Mouse (Mus musculus) forebrain, postnatal 0 days (tissue): Measurements from ENCODE around the gene Ccl21b. TPM values are rescaled to one million over a fixed set of nuclear protein-coding genes. Genes with fewer than 3 reads are reported as not detected.
"Not testable (repeated sequence)": the region's sequence is repeated elsewhere in the genome, so short reads cannot be mapped to it uniquely, and the experiment has no call there.

Source experiments
- ATAC-seq: fragments of 200-750 bp; cut with Nextera tagmentation; 2 replicates; pipeline ENCODE4 v1.8.0; 2017; ENCODE audit warnings: mild to moderate bottlenecking, moderate library complexity
- DNase-seq: peaks from one replicate; pipeline ENCODE4 v3.0.0-alpha.2; 2015
- H3K27ac ChIP-seq: fragments of 300-500 bp; sonication (generic); 2 replicates; pipeline ENCODE4 v1.5.1; 2014; ENCODE audit warnings: low read depth, mild to moderate bottlenecking, antibody characterized with exemption, low read length, moderate library complexity, mixed read lengths
- H3K27me3 ChIP-seq: fragments of 300-500 bp; sonication (generic); 2 replicates; pipeline ENCODE4 v1.6.1; 2014; ENCODE audit warnings: mild to moderate bottlenecking, low read length, mixed read lengths; ENCODE audit not compliant: insufficient read depth
- H3K36me3 ChIP-seq: fragments of 300-500 bp; sonication (generic); 2 replicates; pipeline ENCODE4 v1.6.1; 2014; ENCODE audit warnings: mild to moderate bottlenecking, moderate library complexity; ENCODE audit not compliant: insufficient read depth
- H3K4me1 ChIP-seq: fragments of 300-500 bp; sonication (generic); 2 replicates; pipeline ENCODE4 v1.6.1; 2014; ENCODE audit warnings: antibody characterized with exemption; ENCODE audit not compliant: insufficient read depth
- H3K4me2 ChIP-seq: fragments of 300-500 bp; sonication (generic); 2 replicates; pipeline ENCODE4 v1.6.1; 2014; ENCODE audit warnings: low read depth, mild to moderate bottlenecking, moderate library complexity
- H3K4me3 ChIP-seq: fragments of 300-500 bp; sonication (generic); 2 replicates; pipeline ENCODE4 v1.5.1; 2014; ENCODE audit warnings: low read depth, low read length, mixed read lengths
- H3K9ac ChIP-seq: fragments of 300-500 bp; sonication (generic); 2 replicates; pipeline ENCODE4 v1.6.1; 2014; ENCODE audit warnings: mild to moderate bottlenecking
- H3K9me3 ChIP-seq: fragments of 300-500 bp; sonication (generic); 2 replicates; pipeline ENCODE4 v1.6.1; 2016; ENCODE audit warnings: low read length
- WGBS: fragments of 180-500 bp; shearing (Covaris S2); extraction: QIAGEN DNeasy Blood & Tissue Kit; methylation state at CpG from one replicate; pipeline ENCODE4 v1.1.7; 2014; 5-methylcytosine and 5-hydroxymethylcytosine counted together
- polyA plus RNA-seq: library from polyadenylated mRNA; unstranded; fragments of >200 nt; fragmentation: Nextera tagmentation; extraction: Ambion mirVana; gene quantifications from 2 replicates; pipeline ENCODE4 v1.2.1, GENCODE M21; 2015
- total RNA-seq: library from RNA; depleted of rRNA; stranded (reverse); fragments of >200 nt; gene quantifications from 2 replicates; pipeline ENCODE4 v1.2.3, GENCODE M21; 2014; rRNA removed

Gene Ccl21b
- not detected in 2 replicates for total RNA-seq
- polyA plus RNA-seq: not detected in 2 replicates

DNA sequence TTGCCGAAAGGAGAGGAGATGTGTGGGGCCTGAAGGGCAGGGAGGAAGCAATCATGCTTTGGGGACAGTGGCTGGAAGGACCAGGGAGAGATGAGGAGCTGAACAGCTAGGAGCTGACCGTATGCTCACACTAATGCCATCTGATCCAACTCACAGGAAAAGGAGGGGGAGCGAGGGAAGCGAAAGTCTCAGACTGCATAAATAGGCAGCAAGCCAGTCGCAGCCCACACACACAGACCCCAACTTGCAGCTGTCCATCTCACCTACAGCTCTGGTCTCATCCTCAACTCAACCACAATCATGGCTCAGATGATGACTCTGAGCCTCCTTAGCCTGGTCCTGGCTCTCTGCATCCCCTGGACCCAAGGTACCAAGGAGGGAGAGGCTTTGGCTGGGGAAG lies at the start of gene Ccl21b:
Ccl21b (plus strand) TSS at position 301 of the 400 bp plus-strand sequence.
- H3K36me3 ChIP-seq, H3K4me1 ChIP-seq, H3K27me3 ChIP-seq, DNase-seq, ATAC-seq, H3K4me2 ChIP-seq, H3K27ac ChIP-seq, H3K9me3 ChIP-seq, H3K4me3 ChIP-seq, H3K9ac ChIP-seq: not testable (repeated sequence)
- no CpG with 5 or more reads among the region's 5 CpGs for WGBS

DNA sequence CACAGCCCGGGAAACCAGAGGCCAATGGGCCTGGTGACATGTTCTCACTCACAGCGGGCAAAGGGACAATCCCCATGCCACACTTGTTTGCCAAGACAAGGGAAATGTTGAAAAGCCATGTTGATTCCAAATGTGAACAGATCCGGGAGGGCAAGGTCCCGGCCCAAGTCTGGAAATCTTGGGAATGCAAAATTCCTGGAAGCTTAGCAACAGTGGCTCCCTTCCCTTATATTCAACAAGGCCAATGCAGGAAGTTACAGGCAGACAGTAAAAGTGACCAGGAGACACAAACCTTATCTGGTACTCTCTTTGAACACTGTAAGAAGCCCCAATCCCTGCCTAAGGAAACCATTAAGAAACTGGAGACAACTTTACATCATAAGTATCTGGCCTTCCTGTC lies 15.2 kb upstream of the Ccl21b start, which contains the start of gene Gm10600:
Gm10600 (plus strand) TSS at position 301 of the 400 bp plus-strand sequence.
- not testable (repeated sequence) for H3K9ac ChIP-seq, H3K9me3 ChIP-seq, ATAC-seq, H3K4me3 ChIP-seq, H3K27me3 ChIP-seq, H3K4me2 ChIP-seq, H3K4me1 ChIP-seq, H3K27ac ChIP-seq, H3K36me3 ChIP-seq, DNase-seq
- WGBS: no CpG with 5 or more reads among the region's 4 CpGs

DNA sequence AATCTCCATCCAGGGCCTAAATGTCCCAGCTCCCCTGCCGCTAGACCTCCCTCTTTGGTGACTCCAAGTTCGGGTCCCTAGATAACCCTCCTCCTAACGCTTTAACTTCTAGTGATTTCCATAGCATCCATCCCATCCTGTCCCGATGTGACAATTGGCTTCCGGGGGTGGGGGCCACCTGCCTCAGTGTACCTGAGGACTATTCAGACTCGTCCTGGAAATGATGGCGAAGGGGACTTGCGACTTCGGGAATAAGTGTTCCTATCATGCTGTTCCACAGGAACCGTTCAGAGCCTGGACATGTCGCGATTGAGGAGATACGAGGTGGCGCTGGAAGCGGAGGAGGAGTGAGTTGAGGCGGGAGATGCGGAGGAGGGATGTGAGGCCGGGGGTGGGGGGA lies 38.4 kb downstream of the Ccl21b start, which contains the start of gene Gm21953:
Gm21953 (plus strand) TSS at position 301 of the 400 bp plus-strand sequence.
- ATAC-seq, DNase-seq, H3K36me3 ChIP-seq, H3K27ac ChIP-seq, H3K4me2 ChIP-seq, H3K9me3 ChIP-seq, H3K4me3 ChIP-seq, H3K4me1 ChIP-seq, H3K9ac ChIP-seq, H3K27me3 ChIP-seq: not testable (repeated sequence)
- no CpG with 5 or more reads among the region's 18 CpGs for WGBS

Other genes starting within 250 kb of the Ccl21b start
- gene Gm21093, start 221.0 kb upstream of the Ccl21b start, total RNA-seq: 0.46 and 3.1 TPM in 2 replicates
- gene Gm21093, start 221.0 kb upstream of the Ccl21b start, polyA plus RNA-seq: 0.21 and 0.31 TPM in 2 replicates
- gene Gm3893, start 164.6 kb upstream of the Ccl21b start, total RNA-seq: not detected in 2 replicates
- gene Gm3893, start 164.6 kb upstream of the Ccl21b start, polyA plus RNA-seq: not detected in 2 replicates
- gene Gm13304, start 140.9 kb upstream of the Ccl21b start, total RNA-seq: not detected in 2 replicates
- gene Gm13304, start 140.9 kb upstream of the Ccl21b start, polyA plus RNA-seq: not detected in 2 replicates
- gene Gm13306, start 102.3 kb upstream of the Ccl21b start, total RNA-seq: 4.2 and 7.7 TPM in 2 replicates
- gene Gm13306, start 102.3 kb upstream of the Ccl21b start, polyA plus RNA-seq: 5.6 and 8.1 TPM in 2 replicates
- gene Gm13305, start 87.2 kb upstream of the Ccl21b start, total RNA-seq: 0.05 and 0.31 TPM in 2 replicates
- 0.26 TPM in 1 of 2 replicates, not detected in the other for gene Gm13305, start 87.2 kb upstream of the Ccl21b start, polyA plus RNA-seq
- not detected in 2 replicates for gene Gm10600, start 15.1 kb upstream of the Ccl21b start, total RNA-seq
- gene Gm10600, start 15.1 kb upstream of the Ccl21b start, polyA plus RNA-seq: not detected in 2 replicates
- not detected in 2 replicates for gene Gm21953, start 38.5 kb downstream of the Ccl21b start, total RNA-seq
- not detected in 2 replicates for gene Gm21953, start 38.5 kb downstream of the Ccl21b start, polyA plus RNA-seq
- gene Fam205a3, start 62.6 kb downstream of the Ccl21b start, total RNA-seq: 0.54 TPM in 1 of 2 replicates, not detected in the other
- gene Fam205a3, start 62.6 kb downstream of the Ccl21b start, polyA plus RNA-seq: not detected in 2 replicates
- gene Gm21586, start 183.6 kb downstream of the Ccl21b start, total RNA-seq: not detected in 2 replicates
- not detected in 2 replicates for gene Gm21586, start 183.6 kb downstream of the Ccl21b start, polyA plus RNA-seq
- gene Gm2163, start 211.0 kb downstream of the Ccl21b start, total RNA-seq: 0.29 and 0.46 TPM in 2 replicates
- 0.10 and 0.15 TPM in 2 replicates for gene Gm2163, start 211.0 kb downstream of the Ccl21b start, polyA plus RNA-seq